Mouse (Mus musculus): Measurements from ENCODE around the gene 4921524J17Rik.

Gene 4921524J17Rik

DNA sequence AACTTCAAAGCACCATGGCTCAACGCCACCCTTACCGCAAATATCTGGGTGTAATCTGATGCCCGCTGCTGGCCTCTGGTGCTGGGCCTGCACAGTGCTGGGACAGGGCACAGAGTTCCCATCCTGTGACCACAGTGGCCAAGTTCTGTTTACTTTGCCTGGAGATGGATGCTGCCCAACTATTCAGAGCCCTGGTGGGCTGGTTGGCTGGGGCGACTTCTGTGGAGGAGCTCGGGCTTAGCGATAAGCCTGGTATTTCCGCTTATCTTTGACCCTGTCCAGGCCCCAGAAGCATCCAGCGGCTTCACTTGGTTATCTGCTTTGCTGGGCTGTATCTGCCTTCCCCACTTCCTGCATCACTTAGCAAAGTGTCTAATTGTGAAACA lies 51.8 kb downstream of the 4921524J17Rik start:
- DNase-seq (ENCODE audit: low spot score in 2 of 2), result peak in 1 of 2 experiments; percentile 29

DNA sequence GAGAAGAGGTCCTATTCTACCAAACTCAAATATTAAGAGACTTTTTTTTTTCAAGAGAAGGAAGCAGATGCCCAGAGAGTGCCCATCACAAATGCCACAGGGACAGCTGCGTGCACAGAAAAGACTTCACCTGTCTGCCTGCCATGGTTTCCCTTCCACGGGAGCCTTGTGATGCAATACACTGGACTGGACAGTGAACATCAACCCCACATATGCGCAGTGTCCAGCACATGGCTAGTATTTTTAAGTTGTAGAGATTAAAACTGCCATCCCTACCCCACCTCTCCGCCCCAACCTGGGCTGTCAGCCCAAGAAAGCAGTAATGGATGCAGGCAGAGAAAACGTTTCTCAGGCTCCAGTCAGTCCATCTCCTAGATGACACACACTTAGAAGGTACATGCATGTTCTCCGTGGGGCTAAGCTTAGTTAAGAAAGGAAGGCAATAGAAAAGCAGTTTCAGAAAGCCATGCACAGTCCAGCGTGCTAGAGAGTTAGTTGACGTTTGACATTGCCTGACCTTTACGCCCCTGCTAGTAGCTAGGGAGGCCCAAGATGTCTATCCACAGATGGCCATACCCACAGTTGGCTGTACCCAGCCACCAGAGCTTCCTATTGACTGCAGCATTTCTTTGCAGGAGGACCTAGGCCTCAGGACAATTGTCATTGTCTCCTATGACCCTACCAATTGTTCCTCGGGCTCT lies 52.4 kb downstream of the 4921524J17Rik start:
- no peak for DNase-seq (ENCODE audit: low spot score in 2 of 2)

DNA sequence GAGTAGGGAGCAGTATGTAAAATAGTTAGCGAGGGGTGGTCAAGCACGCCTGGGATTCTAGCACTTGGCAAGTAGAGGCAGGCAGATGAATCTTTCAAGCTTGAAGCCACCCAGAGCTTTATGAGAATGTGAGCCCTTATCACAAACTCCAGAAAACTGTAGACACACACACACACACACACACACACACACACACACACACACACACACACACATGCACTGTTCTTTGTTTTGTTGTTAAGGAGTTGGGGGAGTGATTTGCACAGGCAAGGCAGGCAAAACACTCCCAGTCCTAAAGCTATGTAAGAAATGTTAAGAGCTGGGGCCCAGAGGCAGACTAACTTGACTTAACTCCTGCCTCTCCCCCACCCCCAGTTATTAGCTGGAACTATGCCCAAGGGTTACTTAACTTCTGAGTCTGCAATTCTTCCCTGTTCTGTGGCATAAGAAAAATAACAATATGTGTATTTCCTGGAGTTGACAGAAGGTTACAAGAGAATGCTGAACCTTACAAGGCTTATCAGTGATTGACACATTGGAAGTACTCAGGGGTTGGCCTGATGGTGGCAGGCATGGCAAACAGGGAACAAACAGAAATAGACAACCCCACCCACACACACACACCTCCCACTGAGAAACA lies 53.4 kb downstream of the 4921524J17Rik start:
- DNase-seq (ENCODE audit: low spot score in 2 of 2), result peak; percentile 45

GRCm38 (mm10) chr8:85376516-85376915 lies 56.1 kb downstream of the 4921524J17Rik start:
- DNase-seq (ENCODE audit: low spot score in 2 of 2), result no peak

DNA sequence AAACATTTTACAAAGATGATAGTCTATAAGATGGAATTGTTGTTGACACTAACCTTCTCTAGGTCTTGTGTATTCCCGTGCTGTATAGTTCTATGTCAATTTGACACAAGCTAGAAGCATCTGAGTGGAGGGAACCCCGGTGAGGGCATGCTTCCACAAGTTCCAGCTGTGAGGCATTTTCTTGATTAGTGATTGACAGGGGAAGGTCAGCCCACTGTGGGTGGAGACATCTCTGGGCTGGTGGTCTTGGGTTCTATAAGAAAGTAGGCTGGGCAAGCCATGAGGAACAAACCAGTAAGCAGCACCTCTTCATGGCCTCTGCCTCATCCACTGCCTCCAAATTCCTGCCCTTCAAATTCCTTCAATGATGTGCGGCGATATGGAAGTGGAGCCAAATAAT lies 58.3 kb downstream of the 4921524J17Rik start:
- DNase-seq (ENCODE audit: low spot score in 2 of 2), result no peak

DNA sequence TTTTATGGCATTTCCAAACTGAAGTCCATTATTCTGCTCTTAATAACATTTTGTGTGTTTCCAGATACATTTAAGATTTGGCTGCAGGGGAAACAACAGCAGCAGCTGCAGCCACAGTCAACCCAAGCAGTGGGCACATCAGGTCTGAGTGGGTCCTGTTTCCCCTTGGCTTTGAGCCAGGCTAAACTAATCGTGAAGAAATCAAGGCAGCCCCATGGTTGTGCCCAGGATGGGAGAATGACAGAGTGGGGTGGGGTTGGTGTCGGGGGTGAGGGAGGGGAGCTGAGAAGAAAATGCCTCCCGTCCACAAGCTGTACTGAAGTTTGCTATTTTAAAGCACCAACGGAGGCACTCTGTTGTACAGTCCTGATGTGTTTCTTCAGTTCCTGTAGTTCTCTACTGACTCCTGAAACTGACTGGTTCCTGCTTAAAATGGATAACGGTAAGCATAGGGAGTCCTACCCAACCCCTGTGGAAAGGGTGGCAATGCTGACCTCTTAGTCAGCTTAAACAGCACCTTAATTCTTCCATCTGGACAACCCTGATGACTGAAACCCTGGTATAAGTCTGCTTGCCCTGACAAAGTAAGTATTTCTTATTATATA lies 59.1 kb downstream of the 4921524J17Rik start:
- DNase-seq (ENCODE audit: low spot score in 2 of 2), result no peak

- no peak for DNase-seq (ENCODE audit: low spot score in 2 of 2)
Measured at GRCm38 (mm10) chr8:85372465-85372839, 60.2 kb downstream of the 4921524J17Rik start.

DNA sequence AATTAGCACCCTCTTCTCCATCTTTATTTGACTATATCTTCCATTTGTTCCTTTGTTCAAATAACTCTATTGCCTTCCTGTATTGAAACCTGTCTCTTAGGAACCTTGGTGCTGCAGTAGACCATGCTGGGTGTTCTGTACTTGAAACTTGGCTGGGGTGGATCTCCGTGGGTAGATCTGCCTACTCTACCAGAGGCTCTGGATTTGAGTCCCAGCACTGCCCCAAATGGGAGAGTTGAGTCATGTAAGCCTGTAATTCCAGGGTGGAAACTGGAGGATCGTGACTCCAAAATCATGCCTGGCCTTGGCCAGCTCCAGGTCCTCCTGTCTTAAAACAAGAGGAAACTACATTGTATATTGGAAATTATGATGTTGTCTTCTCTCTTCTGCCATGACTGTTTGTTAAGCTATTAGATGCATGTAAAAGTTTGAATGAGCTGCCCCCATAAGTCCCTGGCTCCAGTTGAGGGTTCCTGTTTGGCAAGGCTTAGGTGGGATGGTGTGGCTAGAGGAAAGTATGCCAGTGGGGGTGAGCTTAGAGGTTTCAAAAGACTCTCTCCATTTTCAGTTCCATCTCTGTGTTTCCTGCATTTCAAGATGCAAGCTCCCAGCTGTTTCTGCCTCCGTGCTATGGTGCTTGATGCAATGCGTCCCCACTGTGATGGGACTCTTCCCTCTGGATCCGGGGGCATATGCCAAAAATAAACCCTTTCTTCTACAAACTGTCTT lies 60.7 kb downstream of the 4921524J17Rik start:
- DNase-seq (ENCODE audit: low spot score in 2 of 2), result no peak

- DNase-seq (ENCODE audit: low spot score in 2 of 2), result no peak
Measured at GRCm38 (mm10) chr8:85365176-85365575, 67.5 kb downstream of the 4921524J17Rik start.

GRCm38 (mm10) chr8:85364628-85365027 lies 68.0 kb downstream of the 4921524J17Rik start:
- peak in 1 of 2 experiments; percentile 15 for DNase-seq (ENCODE audit: low spot score in 2 of 2)

- no peak for DNase-seq (ENCODE audit: low spot score in 2 of 2)
Measured at GRCm38 (mm10) chr8:85363406-85363805, 69.2 kb downstream of the 4921524J17Rik start.

- no peak for DNase-seq (ENCODE audit: low spot score in 2 of 2)
Measured at GRCm38 (mm10) chr8:85362211-85362610, 70.4 kb downstream of the 4921524J17Rik start.
